Mouse (Mus musculus): ENCODE results near the gene Bola3. TPM values are rescaled to one million over a fixed set of nuclear protein-coding genes. Genes with fewer than 3 reads are reported as not detected.

The Bola3 gene
- 100 to 1,000 TPM; 130 to 162 TPM for total RNA-seq (2021)
- long read RNA-seq, experiment 1, transcript Bola3-207 (4 exons, 2,312 nt) = major isoform, 130 of 142 reads
- long read RNA-seq, experiment 1, partial matches to known transcripts = 0 of 142 reads
- long read RNA-seq, experiment 1, other reads (novel, unspliced or antisense) = 12 of 142 reads
- long read RNA-seq, experiment 2, transcript Bola3-207 (4 exons, 2,312 nt) = major isoform, 84 of 95 reads
- long read RNA-seq, experiment 2, partial matches to known transcripts = 3 of 95 reads
- long read RNA-seq, experiment 2, other reads (novel, unspliced or antisense) = 3 of 95 reads

GRCm38 (mm10) chr6:83348873-83349272, at the start of gene Bola3:
Bola3 (plus strand) TSS chr6:83349147.
- DNase-seq (ENCODE audit: low spot score in 2 of 2) = no peak

GRCm38 (mm10) chr6:83300447-83301229, 48.3 kb upstream of the Bola3 start:
- no peak for DNase-seq (ENCODE audit: low spot score in 2 of 2)

GRCm38 (mm10) chr6:83301294-83301693, 47.7 kb upstream of the Bola3 start:
- no peak for DNase-seq (ENCODE audit: low spot score in 2 of 2)

GRCm38 (mm10) chr6:83302264-83302663, 46.7 kb upstream of the Bola3 start:
- DNase-seq (ENCODE audit: low spot score in 2 of 2) = no peak

GRCm38 (mm10) chr6:83309017-83309416, 39.9 kb upstream of the Bola3 start:
- no peak for DNase-seq (ENCODE audit: low spot score in 2 of 2)

- no peak for DNase-seq (ENCODE audit: low spot score in 2 of 2)
Measured at GRCm38 (mm10) chr6:83311206-83311605, 37.7 kb upstream of the Bola3 start.

GRCm38 (mm10) chr6:83312021-83312420, 36.9 kb upstream of the Bola3 start:
- DNase-seq (ENCODE audit: low spot score in 2 of 2) = no peak

GRCm38 (mm10) chr6:83312514-83312913, 36.4 kb upstream of the Bola3 start:
- no peak for DNase-seq (ENCODE audit: low spot score in 2 of 2)

GRCm38 (mm10) chr6:83315293-83315692, 33.7 kb upstream of the Bola3 start:
- DNase-seq (ENCODE audit: low spot score in 2 of 2) = no peak

- no peak for DNase-seq (ENCODE audit: low spot score in 2 of 2)
Measured at GRCm38 (mm10) chr6:83316022-83316421, 32.9 kb upstream of the Bola3 start.

GRCm38 (mm10) chr6:83317108-83317741, 31.7 kb upstream of the Bola3 start:
- peak; percentile 69 to 71 for DNase-seq (ENCODE audit: low spot score in 2 of 2)

- DNase-seq (ENCODE audit: low spot score in 2 of 2) = no peak
Measured at GRCm38 (mm10) chr6:83321927-83322326, 27.0 kb upstream of the Bola3 start.

- no peak for DNase-seq (ENCODE audit: low spot score in 2 of 2)
Measured at GRCm38 (mm10) chr6:83322794-83323193, 26.2 kb upstream of the Bola3 start.

GRCm38 (mm10) chr6:83323652-83324419, 25.1 kb upstream of the Bola3 start:
- DNase-seq (ENCODE audit: low spot score in 2 of 2) = no peak

GRCm38 (mm10) chr6:83325525-83326393, 23.2 kb upstream of the Bola3 start, which contains the start of the genes Mthfd2 and Mob1a:
Mthfd2 (minus strand) TSS chr6:83325908.
Mob1a (plus strand) TSS chr6:83326016.
- DNase-seq (ENCODE audit: low spot score in 2 of 2) = peak; percentile 82 to 89

- no peak for DNase-seq (ENCODE audit: low spot score in 2 of 2)
Measured at GRCm38 (mm10) chr6:83326394-83326736, 22.6 kb upstream of the Bola3 start.

- DNase-seq (ENCODE audit: low spot score in 2 of 2) = no peak
Measured at GRCm38 (mm10) chr6:83326761-83327160, 22.2 kb upstream of the Bola3 start.

- no peak for DNase-seq (ENCODE audit: low spot score in 2 of 2)
Measured at GRCm38 (mm10) chr6:83327591-83328190, 21.3 kb upstream of the Bola3 start.

GRCm38 (mm10) chr6:83341387-83341786, 7.6 kb upstream of the Bola3 start:
- no peak for DNase-seq (ENCODE audit: low spot score in 2 of 2)

GRCm38 (mm10) chr6:83342957-83343356, 6.0 kb upstream of the Bola3 start:
- no peak for DNase-seq (ENCODE audit: low spot score in 2 of 2)

Data from adrenal gland, postnatal 4 days (tissue).